Mouse (Mus musculus) thymus, postnatal 4 days (tissue): ENCODE data around the gene Chst11.

Experiments
- DNase-seq: peaks from one replicate; pipeline ENCODE4 v3.0.0; 2021

Gene Chst11

GRCm38 (mm10) chr10:83220847-83221246 is 235.5 kb downstream of the Chst11 start:
- no peak for DNase-seq

GRCm38 (mm10) chr10:83224999-83225398 is 239.7 kb downstream of the Chst11 start:
- DNase-seq: peak; percentile 25

GRCm38 (mm10) chr10:83228626-83229025 is 243.3 kb downstream of the Chst11 start:
- DNase-seq: no peak

- no peak for DNase-seq
These were observed 248.7 kb downstream of the Chst11 start for GRCm38 (mm10) chr10:83233967-83234366.

- DNase-seq: no peak
These were observed 249.1 kb downstream of the Chst11 start for GRCm38 (mm10) chr10:83234391-83234790.

GRCm38 (mm10) chr10:83242106-83242686 is 256.9 kb downstream of the Chst11 start:
- DNase-seq: no peak

- DNase-seq: no peak
These were observed 258.8 kb downstream of the Chst11 start for GRCm38 (mm10) chr10:83244131-83244530.
